Mouse (Mus musculus) B cell, adult 2 months (primary cell): ENCODE data around the gene Micu1.
"Not testable (repeated sequence)": the region's sequence is repeated elsewhere in the genome, so short reads cannot be mapped to it uniquely, and the experiment has no call there.

Source experiments
- DNase-seq, 2 experiments: peaks; one replicate each; pipeline ENCODE4 v3.0.0; 2022

The Micu1 gene

DNA sequence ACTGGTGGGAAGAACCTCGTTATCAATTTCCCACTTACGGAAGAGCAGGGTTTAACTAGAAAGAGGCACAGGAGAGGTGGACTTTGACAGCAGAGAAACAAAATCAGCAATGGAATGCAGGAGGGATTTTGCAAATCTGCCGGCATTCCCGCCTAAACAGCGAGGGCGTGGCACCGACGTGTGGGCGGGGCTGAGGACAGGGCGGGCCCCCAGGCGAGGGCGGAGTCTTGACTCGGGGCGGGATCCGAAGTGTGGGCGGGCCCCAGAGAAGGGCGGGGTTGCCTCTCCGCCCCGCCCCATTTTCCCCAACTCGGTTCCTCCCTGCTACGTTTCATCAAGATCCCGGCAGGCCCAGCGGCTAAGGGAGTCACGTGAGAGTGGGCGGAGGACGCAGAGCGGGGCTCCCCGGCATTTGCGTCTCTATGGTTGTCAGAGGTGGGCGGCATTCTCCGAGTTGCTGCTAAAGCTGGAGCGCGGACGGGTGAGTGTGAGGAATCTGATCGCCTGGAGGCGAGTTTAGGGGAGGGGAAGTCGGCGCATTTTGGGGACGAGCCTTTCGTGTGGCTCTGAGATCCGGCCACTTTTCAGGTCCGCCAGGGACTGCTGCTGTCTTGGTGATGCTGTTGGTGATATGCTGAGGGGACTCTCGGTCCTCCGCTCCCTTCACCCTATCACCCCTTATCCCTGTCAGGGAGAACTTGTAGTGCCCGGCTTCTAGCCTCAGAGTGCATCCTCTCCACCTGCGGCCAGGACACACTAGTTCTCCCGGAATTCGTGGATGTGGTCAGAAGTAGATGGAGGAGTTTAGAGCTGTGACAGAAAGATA is at the start of gene Micu1:
TSS of gene Micu1 (plus strand) at position 271 of the 826 bp plus-strand sequence.
- peak; percentile 96 for DNase-seq

DNA sequence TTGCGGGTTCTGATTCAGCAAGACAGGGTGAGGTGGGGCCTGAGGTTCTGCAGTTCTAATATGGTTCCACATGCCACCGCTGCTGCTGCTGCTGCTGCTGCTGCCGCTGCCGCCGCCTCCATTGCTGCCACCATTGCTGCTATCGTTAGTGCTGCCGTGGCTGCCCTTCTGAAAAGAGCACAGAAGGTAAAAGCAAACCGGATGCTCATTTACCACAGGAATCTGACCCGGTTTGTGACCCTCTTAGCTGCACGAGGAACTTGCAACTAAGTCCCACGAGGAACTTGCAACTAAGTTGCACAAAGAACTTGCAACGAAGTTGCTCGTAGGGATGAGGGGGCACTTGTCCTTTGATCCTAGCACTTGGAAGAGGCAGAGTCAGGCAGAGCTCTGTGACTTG is 45.5 kb upstream of the Micu1 start:
- no peak for DNase-seq

DNA sequence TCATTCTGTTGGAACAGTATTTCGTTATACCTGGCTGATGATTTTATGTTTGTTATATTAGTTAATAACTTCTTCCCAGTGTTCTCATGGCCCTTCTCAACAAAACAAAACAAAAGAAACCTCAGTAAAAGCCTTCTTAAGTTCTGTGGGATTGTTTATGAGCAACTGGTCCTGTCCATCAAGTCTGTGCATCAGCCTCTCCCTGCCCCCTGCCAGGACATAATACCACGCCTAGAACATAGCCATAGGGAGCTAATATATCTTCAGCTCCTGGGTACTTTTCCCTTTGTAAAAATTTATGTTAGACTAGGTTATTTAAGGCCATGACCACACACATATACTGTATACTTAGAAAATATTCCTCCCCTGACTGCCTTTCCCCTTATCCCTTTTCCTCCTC is 37.5 kb upstream of the Micu1 start:
- DNase-seq, result no peak

DNA sequence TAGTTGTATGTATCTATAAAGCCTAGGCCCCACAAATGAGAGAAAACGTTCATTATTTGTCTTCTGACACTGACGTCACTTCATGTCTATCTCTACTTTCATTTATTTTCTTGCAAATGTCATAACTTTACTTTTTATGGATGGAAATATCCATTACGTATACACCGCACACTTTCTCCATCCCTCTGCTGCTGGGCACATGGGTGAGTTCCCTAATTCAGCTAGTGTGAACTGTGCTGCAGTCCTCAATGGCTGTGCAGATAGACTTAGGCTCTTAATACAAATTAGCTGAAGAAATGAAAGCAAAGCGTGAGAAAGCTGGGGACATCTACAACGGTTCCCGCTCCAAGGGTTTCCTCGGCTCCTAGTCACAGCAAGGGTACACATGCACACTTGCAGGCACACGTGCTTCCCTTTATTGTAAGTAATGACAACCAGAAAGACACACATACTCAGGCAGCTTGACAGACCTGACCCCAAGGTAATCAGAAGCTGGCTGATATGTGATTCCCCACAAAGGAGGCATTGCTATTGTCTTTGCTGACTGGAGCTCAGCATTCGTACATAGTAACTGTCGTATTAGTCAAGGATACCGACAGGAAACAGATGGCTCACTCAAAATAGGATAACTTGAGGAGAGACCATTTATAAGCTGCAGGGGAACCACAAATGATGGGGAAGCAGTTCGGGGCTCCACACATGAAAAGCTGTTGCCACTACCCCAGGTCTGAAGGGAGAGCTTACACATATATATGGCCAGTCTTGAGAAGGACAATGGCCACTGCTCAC is 36.6 kb upstream of the Micu1 start:
- no peak for DNase-seq

DNA sequence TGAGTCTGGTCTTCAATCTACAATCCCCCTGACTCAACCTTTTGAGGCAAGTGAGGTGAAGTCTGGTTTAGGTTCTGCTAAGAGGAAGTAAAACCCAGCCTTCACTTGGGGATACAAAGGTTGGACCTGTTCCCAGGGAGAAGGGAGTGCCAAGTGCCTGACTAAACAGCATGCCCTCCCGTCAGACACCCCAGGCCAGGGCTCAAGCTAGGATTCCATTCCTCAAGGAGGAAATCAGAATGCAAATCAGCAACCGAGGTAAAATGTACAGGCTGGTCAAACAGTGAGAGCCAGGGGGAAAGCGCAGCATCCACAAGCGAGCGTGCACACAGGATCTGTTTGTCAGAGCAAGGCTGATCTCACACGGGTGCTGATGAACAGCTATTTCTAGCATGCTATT is 34.9 kb upstream of the Micu1 start:
- DNase-seq, result no peak

DNA sequence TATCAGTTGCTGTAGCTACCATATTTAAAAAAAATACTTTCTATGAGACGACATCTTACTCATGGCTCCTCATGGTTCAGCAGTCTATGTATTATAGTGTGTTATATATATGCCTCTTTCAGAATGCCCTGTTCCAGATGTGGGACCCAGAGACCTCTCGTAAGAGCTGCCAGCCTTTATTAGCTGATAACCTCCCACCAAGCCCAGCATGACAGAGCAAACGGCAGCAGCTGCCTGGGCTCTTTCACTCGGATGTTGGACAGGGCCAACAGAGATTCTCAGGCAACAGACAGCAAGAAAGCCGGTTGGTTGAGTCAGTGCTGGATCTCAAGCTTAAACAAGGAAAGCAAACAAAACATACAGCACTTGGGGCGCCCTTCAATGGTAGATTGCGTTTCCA is 33.8 kb upstream of the Micu1 start:
- no peak for DNase-seq

DNA sequence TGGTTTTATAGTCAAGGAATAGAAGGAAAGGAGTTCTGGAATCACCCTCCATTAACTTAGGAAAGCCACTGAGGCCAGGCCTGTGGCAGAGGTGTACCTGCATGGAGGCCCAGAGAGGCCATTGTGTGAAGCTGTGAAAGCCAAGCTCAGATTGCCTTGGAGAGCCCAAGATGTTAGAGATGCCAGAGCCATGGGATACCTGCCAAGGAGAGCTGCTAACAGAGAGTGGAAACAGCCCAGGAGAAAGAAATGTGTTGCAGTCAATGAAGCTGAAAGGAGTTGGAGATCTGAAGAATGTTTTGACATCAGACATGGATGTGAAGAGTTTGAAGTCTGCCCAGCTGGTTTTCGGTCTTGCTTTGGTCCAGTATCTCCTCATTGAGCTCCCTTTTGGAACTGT is 24.4 kb upstream of the Micu1 start:
- no peak for DNase-seq

DNA sequence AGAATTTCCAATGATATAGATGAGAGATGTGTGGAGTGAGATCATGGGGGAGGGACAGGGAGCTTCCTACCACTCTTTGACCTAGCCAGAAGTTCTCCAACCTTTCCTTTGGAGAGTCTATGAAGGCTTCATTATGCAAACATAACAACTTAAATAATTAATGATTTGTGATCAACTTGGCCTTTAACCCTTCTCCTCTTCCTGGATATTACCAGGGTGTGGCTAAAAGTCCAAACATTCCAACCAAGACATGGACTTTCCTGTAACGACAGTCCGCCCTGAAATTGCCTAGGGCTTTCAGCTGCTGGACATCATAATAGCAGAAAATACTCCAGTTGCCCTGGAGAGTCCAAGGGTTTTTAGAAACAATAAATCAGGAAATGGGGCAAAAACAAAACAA is 23.1 kb upstream of the Micu1 start:
- DNase-seq, result no peak

DNA sequence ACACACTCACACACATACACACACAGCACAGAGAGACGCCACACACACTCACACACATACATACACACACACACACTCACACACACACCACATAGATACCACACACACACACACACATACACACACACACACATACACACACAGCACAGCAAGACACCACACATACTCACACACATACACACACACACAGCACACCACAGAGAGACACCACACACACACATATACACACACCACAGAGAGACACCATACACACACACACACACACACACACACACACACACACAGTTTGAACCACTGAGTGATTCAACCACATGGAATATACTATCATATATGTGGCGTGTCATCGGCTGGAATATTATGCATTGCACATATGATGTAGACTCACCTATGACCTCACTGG is 16.7 kb upstream of the Micu1 start:
- not testable (repeated sequence) for DNase-seq

DNA sequence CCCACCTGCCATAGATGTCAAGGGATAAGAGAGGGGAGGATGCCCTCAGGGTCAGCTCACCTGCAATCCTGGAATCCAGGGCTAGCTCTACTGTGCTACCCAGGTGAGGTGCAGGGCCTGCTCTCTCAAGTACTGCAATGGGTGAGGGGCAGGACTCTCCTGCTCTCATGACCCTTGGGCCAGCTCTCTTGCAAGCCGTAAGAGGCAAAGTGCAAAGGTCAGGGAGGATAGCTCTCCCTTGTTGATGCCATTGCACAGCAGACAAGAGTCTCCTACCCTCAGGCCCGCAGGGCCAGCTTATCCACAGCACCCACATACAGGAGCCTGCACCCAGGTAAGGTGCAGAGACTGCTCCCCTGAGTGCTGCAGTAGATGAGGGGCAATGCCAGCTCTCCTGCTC is 15.2 kb upstream of the Micu1 start:
- DNase-seq, result no peak

DNA sequence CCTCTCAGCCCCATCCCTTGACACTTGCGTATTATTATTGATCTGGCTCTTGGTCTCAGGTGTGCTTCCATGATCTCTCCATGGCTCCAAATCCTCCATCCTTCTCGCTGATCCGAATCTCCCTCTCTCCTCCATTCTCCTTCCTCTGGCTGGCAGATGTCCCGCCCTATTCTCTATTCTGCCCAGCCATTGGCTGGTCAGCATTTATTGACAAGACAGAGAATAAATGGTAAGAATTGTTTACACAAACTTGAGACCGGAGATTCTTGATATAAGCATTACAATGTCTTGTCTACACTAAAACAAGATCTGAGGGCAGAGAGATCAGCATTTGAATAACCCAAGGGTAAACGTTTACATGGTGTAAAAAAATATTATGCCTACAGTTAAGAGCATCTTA is 12.4 kb upstream of the Micu1 start:
- DNase-seq, result no peak

DNA sequence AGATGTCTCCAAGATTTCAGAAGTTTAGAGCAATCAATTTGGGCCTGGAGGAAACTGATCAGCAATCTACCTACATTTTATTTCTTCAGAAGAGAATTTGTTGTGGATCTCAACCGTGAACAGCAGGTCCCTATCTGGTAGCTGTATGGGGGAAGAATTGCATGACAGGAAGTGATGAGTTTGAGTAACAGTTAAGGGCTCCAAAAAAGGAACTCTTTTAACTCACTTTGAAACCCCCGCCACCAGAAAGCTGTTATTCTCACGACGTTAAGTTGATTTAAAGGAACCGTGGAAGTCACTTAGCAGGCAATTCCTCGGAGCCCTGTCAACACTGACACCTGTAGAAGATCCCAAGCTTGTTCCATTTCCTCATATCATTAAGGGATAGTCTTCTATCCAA is 9.8 kb upstream of the Micu1 start:
- DNase-seq, result peak; percentile 24 to 40

DNA sequence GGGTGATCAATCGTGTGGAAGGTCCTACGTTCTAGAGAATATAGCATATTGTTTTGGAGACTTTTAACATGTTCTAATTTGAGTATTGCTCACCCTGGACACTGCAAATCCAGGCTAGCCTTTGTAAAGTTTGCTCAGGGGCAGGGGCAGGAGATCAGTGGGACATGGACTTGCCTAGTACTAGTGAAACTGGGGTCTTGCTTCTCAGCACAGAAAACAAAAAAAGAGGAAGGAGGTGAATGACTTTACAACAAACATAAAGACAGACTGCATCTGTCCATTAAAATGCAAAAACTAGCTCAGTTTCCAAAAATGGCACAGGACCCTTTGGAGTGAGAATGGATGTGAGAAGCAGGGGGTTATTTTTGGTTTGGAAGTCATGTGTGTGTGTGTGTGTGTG is 8.2 kb upstream of the Micu1 start:
- DNase-seq, result peak in 1 of 2 experiments; percentile 5

DNA sequence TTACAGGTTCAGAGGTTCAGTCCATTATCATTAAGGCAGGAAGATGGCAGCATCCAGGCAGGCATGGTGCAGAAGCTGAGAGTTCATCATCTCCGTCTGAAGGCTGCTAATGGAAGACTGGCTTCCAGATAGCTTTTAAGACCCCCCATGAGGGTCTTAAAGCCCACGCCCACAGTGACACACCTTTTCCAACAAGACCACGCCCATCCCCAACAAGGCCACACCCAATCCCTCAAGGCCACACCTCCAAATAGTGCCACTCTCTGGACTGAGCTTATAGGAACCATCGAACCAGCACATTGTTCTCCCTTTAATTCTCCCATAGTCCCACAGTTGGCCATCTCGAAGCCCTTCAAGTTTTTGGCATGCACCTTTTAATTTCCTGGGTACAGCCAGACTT is 2.8 kb upstream of the Micu1 start:
- no peak for DNase-seq

DNA sequence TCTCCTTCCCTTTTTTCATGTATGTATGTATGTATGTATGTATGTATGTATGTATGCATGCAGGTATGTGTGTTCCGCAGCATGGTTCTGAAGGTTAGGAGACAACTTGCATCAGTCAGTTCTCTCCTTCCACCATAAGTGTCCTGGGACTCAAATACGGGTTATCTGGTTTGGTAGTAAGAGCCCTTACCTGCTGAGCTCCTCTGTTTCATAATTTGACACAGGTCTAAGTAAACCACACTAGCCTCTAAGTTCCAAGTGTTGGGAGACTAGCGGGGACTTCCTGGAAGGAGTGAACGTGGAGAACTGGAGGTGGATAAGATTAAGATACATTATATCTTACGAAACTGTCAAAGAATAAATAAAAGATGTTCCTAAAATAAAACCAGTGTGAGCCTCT is 472 bp upstream of the Micu1 start:
- no peak for DNase-seq

DNA sequence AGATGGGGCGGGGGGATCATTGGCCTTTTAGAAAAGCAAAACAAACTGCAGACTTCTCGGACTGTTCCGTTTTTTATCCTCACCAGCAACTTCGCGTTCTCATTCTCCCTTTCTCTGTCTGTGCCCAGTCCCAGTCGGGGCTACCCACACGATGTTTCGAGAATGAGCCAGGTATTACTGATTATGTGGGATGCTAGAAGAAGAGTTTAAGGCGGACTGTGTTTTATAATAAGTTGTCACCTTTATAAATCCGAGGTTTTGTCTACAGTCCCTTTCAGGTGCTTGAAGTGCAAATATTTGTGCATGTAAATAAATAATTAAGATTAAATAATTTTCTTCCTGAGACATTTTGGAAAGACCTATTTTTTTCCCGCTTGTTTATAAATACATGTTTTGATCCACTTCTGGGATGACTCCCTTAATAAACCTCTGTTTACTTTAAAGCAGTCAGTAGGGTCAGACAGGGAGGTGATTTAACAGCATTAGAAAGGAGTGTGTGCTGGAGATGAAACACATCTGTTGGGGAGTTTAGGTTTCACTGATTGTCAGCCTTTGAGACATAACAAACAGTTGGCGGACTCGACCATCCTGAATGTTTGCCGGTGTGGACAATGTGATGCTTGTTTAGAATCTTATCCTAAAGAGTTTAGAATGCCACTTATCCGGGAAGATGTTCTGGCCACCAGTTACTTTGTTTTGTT is 933 bp downstream of the Micu1 start:
- no peak for DNase-seq

DNA sequence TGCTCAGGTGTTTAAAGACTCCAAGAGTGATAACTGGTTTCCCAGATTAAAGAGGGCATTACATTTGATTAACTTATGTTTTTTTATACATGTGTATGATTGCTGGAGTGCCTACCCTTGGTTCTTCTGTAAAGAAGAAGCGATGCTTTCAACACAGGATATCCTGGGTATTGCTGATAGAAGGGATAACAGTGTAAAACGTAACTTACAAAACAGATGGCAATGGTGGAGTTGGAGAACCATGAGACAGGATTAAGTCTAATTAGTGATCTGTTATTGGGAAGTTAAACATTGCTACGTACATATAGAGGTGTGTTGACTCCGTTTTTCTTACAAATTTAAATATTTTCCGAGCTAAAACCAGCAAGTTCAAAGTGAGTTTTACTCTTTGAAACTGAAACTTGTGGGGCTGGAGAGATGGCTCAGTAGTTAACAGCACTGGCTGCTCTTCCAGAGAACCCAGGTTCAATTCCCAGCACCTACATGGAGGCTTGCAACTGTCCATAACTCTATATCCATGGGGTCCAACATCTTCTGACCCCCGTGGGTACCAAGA is 4.8 kb downstream of the Micu1 start:
- DNase-seq, result no peak

DNA sequence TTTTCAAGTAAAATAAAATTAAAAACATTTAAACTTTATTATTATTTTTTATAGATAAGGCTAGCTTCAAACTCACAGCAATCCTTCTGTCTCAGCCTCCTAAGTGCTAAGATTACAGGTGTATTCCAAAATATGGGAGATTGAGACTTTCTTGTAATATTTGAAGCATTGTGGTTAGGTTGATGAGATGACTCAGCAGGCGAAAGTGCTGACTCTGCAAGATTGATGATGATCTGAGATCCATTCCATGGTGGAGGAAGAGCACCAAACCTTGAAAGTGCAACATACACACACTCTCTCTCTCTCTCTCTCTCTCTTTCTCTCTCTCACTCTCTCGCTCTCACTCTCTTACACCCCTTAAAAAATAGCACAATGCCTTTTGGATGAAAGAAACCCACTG is 5.3 kb downstream of the Micu1 start:
- DNase-seq, result no peak

DNA sequence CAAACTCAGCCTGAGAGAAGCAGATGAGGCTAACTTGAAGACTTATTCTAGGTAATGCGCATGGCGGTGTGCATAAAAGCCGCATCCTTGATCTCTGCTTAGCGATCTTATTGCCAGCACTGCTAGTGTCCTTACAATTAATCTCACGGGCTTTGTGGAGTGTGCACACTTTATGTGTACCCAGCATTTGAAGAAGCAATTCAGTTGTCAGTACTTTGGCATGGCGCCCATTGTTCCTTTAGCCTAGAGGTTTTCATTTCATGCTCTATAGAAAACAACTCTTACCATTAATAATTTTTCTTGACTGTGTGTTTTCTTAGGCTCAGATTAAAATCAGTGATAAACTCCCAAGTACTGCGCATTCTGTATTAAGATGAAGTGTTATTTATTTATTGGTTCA is 7.0 kb downstream of the Micu1 start:
- no peak for DNase-seq

DNA sequence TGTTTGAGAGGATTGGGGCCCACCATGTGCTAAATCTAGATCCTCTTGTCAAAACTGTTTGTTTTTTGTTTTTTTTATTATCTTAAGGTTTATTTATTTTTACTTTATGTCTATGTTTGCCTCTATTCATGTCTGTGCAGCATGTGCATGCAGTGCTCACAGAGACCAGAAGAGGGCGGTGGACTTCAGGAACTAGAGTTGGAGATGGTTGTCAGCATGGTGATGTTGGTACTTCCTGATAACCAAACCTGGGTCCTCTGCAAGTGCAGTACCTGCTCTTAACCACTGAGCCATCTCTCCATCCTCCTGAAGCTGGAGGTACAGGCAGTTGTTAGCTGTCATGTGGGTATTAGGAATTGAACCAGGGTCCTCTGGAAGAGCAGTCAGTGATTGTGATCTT is 8.0 kb downstream of the Micu1 start:
- peak; percentile 79 to 82 for DNase-seq

DNA sequence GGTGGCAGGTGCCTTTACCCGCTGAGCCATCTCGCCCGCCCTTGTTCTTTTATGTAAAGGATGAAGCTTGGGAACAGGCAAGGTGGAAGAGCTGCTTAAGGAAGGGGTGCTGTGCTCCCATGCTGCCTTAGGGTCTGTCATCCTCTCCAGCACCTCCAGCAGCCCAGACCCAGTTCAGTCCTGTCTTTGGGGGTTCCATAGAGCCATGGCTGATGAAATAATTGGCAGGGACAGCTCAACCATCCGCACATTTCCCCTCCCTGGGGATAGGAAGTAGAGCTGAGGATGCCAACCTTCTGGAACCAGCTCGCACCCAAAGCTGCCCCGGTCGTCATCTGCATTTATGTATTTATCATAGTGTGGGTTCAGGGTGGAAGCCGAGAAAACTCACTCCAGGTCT is 9.8 kb downstream of the Micu1 start:
- no peak for DNase-seq

DNA sequence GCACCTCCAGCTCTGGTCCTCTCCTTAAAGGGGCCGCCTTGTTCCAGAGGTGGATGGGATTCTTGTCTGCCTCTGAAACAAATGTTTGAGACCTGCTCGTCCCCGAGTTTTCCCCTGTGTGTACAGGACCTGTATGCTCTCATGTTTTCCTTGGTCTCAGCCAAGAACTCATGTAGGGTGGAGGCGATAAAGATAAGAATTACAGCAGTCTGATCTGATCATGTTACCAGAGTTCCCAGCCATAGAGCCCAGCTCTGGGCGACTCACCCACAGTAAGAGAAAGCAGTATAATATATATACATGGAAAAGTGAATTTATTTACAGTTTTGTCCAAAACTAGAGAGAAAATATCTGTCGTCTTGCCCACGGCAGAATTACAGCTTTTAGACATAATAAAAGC is 17.7 kb downstream of the Micu1 start:
- no peak for DNase-seq

DNA sequence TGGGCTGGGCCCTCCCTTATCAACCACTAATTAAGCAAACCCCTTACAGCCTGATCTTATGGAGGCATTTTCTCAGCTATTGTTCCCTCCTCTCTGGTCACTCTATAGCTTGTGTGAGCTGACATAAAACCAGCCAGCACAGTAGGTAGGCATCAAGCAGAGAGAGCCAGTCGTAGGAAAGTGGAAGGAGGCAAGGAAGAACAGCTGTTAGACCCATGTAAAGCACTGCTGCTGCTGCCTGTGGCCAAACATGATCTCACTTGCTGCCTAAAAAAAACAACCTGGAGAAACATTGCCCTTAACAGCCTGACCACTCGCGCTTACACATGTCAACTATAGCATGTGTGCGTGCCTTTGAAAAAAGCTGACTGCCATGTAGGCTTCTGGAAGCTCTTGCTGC is 19.3 kb downstream of the Micu1 start:
- DNase-seq, result no peak

DNA sequence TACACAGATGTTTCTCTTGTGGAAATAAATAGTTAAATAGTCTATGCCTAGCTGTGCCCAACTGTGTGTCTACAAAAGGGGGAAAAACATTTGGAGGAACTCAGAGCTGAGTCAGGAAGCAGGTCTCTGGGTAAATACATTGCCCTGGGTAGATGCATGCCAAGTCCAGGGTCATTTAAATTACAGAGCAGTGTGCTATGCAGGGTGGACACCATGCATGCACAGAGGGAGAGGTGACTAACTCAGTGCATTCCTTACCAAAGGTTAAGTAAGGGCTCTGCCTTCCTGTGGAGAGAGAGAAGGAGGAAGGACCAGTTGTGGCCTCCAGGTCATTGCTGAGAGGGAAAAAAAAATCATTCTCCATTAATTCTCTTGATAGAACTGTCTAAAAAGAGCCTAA is 22.4 kb downstream of the Micu1 start:
- no peak for DNase-seq
